Mouse (Mus musculus): ENCODE measurements around the gene Dr1.
"Not testable (repeated sequence)": the region's sequence is repeated elsewhere in the genome, so short reads cannot be mapped to it uniquely, and the experiment has no call there.

- TF ChIP-seq TAL1 (IDR thresholded peaks at IDR 0.05; ENCODE audit: low read length) = peak; percentile 51; the same call in 2 of the 3 replicates
- TF ChIP-seq GATA1 (IDR thresholded peaks at IDR 0.05; ENCODE audit: low read length) = not testable (repeated sequence)
Measured at GRCm38 (mm10) chr5:108263785-108264184, 4.9 kb upstream of the Dr1 start.
